ENCODE assay signal across 8 mouse cellular contexts in genomic region chr17:24559146-24559545, GRCm38 (mm10). TPM values are rescaled to one million over a fixed set of nuclear protein-coding genes. Genes with fewer than 3 reads are reported as not detected.
DNase-seq lines count a peak whose midpoint lies in the region; ATAC-seq lines count a peak whose summit lies in the region.

No protein-coding gene starts in this region.

- H3K27me3 ChIP-seq in hindbrain, embryonic 14.5 days (ENCODE audit: control insufficient read depth, insufficient read depth, low read length) = no peaks in the 10 kb centered on the region
- H3K27me3 ChIP-seq in lung, embryonic 16.5 days (ENCODE audit: control insufficient read depth, insufficient read depth, low read depth, low read length) = no peaks in the 10 kb centered on the region

- peak; percentile 46; the same call in 1 of the 2 replicates for ATAC-seq in hindbrain, embryonic 14.5 days (ENCODE audit: low FRiP score)
- ATAC-seq in lung, embryonic 16.5 days (ENCODE audit: low read depth) = peak; percentile 87

- H3K4me2 ChIP-seq in hindbrain, embryonic 14.5 days (replicated peaks) = peak overlapping the region; percentile 6; the same call in 1 of the 2 replicates
- peak overlapping the region; percentile 36; the same call in 1 of the 2 replicates for H3K4me2 ChIP-seq in lung, embryonic 16.5 days (ENCODE audit: low read depth, low read length)

- peak; percentile 44 for DNase-seq in cerebellum, adult 11-12 months
- DNase-seq in cerebellum, adult 8-10 months = no peak
- DNase-seq in gastrocnemius, postnatal 10 days = peak; percentile 41
- no peak for DNase-seq in hindbrain, embryonic 14.5 days (ENCODE audit: low spot score)
- DNase-seq in right cerebral cortex, postnatal 10 days (ENCODE audit: low spot score in 2 of 2) = no peak
- DNase-seq in right cerebral cortex, adult 18-20 months = no peak
- no peak for DNase-seq in natural killer cell, adult 2 months (ENCODE audit: low spot score in 2 of 2)

- H3K4me3 ChIP-seq in hindbrain, embryonic 14.5 days (replicated peaks; ENCODE audit: low read length) = no peak overlapping the region
- H3K4me3 ChIP-seq in lung, embryonic 16.5 days (ENCODE audit: low read length) = no peak overlapping the region

- peaks cover 23% of the 10 kb centered on the region for H3K4me1 ChIP-seq in hindbrain, embryonic 14.5 days (replicated peaks; ENCODE audit: control insufficient read depth, insufficient read depth, low read length)
- peaks cover 25% of the 10 kb centered on the region for H3K4me1 ChIP-seq in lung, embryonic 16.5 days (replicated peaks; ENCODE audit: control insufficient read depth, insufficient read depth, low read length)

- peak overlapping the region; percentile 81 for H3K27ac ChIP-seq in hindbrain, embryonic 14.5 days
- H3K27ac ChIP-seq in lung, embryonic 16.5 days (ENCODE audit: low read length) = peak overlapping the region; percentile 97

- 51% methylated on average over 3 of the region's 3 CpGs for WGBS in hindbrain, embryonic 14.5 days
- 49% methylated on average over 3 of the region's 3 CpGs for WGBS in lung, embryonic 16.5 days

- no peaks in the 10 kb centered on the region for H3K36me3 ChIP-seq in hindbrain, embryonic 14.5 days (replicated peaks; ENCODE audit: control insufficient read depth, insufficient read depth)
- H3K36me3 ChIP-seq in lung, embryonic 16.5 days (ENCODE audit: control insufficient read depth, insufficient read depth, low read length) = no peaks in the 10 kb centered on the region

- H3K9me3 ChIP-seq in hindbrain, embryonic 14.5 days (ENCODE audit: control insufficient read depth, low read length) = no peaks in the 10 kb centered on the region
- no peaks in the 10 kb centered on the region for H3K9me3 ChIP-seq in lung, embryonic 16.5 days (ENCODE audit: control insufficient read depth, low read length)

- H3K9ac ChIP-seq in hindbrain, embryonic 14.5 days = 0 out of 2 replicates have a peak overlapping the region, but pooled peaks have one; percentile 13
- H3K9ac ChIP-seq in lung, embryonic 16.5 days (ENCODE audit: low read length) = peak overlapping the region; percentile 39; the same call in 1 of the 2 replicates

RNA-seq across cellular contexts. Expression of gene Pkd1, which starts 9.5 kb away (rescaled TPM):
- 10 to 100 TPM; 34.6 to 49.1 TPM for total RNA-seq in gastrocnemius, postnatal 10 days (2021)
- polyA plus RNA-seq in hindbrain, embryonic 14.5 days (2014; fragmentation: Nextera tagmentation; extraction: Ambion mirVana) = 28.4 and 30.4 TPM in 2 replicates
- 21.6 and 23.6 TPM in 2 replicates for polyA plus RNA-seq in lung, embryonic 16.5 days (2015; fragmentation: Nextera tagmentation; extraction: Ambion mirVana)

RNA-seq across cellular contexts. Expression of gene Rab26, which starts 25.1 kb away (rescaled TPM):
- under 1 TPM; 0.18 to 0.47 TPM for total RNA-seq in gastrocnemius, postnatal 10 days (2021)
- 4.2 and 5.6 TPM in 2 replicates for polyA plus RNA-seq in hindbrain, embryonic 14.5 days (2014; fragmentation: Nextera tagmentation; extraction: Ambion mirVana)
- 2.6 and 4.9 TPM in 2 replicates for polyA plus RNA-seq in lung, embryonic 16.5 days (2015; fragmentation: Nextera tagmentation; extraction: Ambion mirVana)

RNA-seq across cellular contexts. Expression of gene Traf7, which starts 31.4 kb away (rescaled TPM):
- 10 to 100 TPM; 47.2 to 60.9 TPM for total RNA-seq in gastrocnemius, postnatal 10 days (2021)
- polyA plus RNA-seq in hindbrain, embryonic 14.5 days (2014; fragmentation: Nextera tagmentation; extraction: Ambion mirVana) = 75.0 and 82.8 TPM in 2 replicates
- 90.9 and 93.5 TPM in 2 replicates for polyA plus RNA-seq in lung, embryonic 16.5 days (2015; fragmentation: Nextera tagmentation; extraction: Ambion mirVana)

Comparison
In these comparisons a context has a peak if more than half of its experiments do, and no peak if none do; other contexts are left out.
1. DNase-seq: peak in cerebellum, adult 11-12 months (single experiment) and gastrocnemius, postnatal 10 days (single experiment); none in cerebellum, adult 8-10 months (single experiment), hindbrain, embryonic 14.5 days (single experiment), right cerebral cortex, postnatal 10 days (0 of 2), right cerebral cortex, adult 18-20 months (single experiment) and natural killer cell, adult 2 months (0 of 2).